Mouse (Mus musculus) B cell, adult 2 months (primary cell): ENCODE measurements around the gene Olfr44.

Experiments
- DNase-seq, 2 experiments: peaks; one replicate each; pipeline ENCODE4 v3.0.0; 2022

Olfr44 gene

GRCm38 (mm10) chr9:39493895-39494294 lies at the start of gene Olfr44:
TSS of gene Olfr44 (minus strand) at chr9:39493995.
- no peak for DNase-seq

GRCm38 (mm10) chr9:39523616-39524285 lies 30.0 kb upstream of the Olfr44 start:
- DNase-seq: no peak

- no peak for DNase-seq
These were observed 24.8 kb upstream of the Olfr44 start for GRCm38 (mm10) chr9:39518595-39518994.

- DNase-seq: no peak
These were observed 21.7 kb upstream of the Olfr44 start, which contains the start of gene Olfr957 for GRCm38 (mm10) chr9:39515531-39515930. TSS of gene Olfr957 (minus strand) at chr9:39515809.

GRCm38 (mm10) chr9:39509412-39509811 lies 15.6 kb upstream of the Olfr44 start:
- no peak for DNase-seq

GRCm38 (mm10) chr9:39508998-39509397 lies 15.2 kb upstream of the Olfr44 start:
- DNase-seq: no peak

GRCm38 (mm10) chr9:39471844-39472243 lies 22.0 kb downstream of the Olfr44 start, which contains the start of gene Olfr955:
TSS of gene Olfr955 (minus strand) at chr9:39471944.
- no peak for DNase-seq

GRCm38 (mm10) chr9:39456401-39456800 lies 37.4 kb downstream of the Olfr44 start, which contains the start of gene Olfr954:
TSS of gene Olfr954 (plus strand) at chr9:39456701.
- no peak for DNase-seq
